Mouse (Mus musculus): ENCODE results near the gene Sucnr1.
"Not testable (repeated sequence)": the region's sequence is repeated elsewhere in the genome, so short reads cannot be mapped to it uniquely, and the experiment has no call there.

Gene Sucnr1

GRCm38 (mm10) chr3:60081648-60082047 is at the start of gene Sucnr1:
TSS of gene Sucnr1 (plus strand) at chr3:60081869.
- in situ Hi-C loops (cut with MboI) = no loop called here

DNA sequence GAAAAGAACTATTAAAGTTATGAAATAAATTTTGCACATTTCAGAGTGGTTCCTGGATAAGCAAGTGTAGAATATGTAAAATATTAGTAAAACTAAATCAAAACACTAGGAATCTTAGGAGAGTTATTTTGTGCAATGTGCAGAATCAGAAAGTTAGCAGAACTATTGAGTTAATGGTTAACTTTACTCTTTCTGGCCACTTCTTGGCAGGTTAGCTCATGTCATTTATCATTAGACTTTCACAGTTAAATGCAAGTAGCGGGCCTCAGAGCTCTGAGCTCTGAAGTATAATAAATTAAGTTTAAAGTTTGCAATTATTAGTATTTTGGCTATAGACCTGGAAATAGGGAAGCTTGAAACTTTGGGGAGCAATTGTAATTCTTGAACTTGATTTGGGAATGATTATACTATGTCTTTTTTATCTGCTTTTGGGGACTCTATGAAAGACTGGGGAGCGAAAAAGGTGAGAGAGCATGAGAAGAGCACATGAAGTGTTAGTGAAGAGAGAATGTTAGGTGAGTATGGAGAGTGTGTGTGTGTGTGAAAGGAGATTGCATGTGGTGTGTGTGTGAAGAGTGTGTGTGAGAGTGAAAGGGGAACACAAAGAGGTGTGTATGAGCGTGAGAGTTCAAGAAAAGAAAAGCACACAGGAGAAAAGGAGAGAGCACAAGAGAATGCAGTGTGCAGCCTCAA is 35.3 kb upstream of the Sucnr1 start:
- in situ Hi-C loops (cut with MboI) = no loop called here

DNA sequence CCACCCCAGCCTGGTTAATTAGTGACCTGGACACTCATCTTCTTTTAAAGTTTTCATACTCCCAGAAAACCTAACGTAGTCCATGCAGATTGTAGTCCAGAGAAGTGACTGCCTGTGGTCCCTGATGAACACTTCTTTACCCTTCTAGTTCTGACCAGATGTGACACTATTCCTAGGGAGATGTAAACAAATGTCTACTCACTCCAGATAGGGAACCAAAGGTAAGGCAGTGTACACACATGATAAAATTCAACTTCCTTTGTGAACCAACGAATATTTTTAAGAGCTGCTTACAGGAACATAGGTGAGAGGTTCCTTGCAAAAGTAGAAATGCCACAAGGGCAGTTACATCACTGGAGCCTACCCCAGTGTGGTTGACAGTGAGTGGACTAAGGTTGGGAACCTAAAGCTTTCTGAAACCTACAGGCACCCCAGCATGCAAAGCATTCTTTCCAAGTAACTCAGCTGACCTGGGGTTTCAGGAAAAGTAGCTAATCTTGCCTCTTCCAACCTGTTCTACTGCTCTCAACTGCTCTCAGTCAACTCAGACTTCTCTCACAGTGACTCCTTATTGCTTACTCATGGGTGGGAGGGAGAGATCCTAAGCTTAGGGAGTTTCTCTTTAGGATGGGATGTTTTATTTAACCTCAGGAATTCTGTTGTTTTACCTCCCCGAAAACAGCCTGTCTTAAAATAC is 28.3 kb upstream of the Sucnr1 start:
- in situ Hi-C loops (cut with MboI) = no loop called here

DNA sequence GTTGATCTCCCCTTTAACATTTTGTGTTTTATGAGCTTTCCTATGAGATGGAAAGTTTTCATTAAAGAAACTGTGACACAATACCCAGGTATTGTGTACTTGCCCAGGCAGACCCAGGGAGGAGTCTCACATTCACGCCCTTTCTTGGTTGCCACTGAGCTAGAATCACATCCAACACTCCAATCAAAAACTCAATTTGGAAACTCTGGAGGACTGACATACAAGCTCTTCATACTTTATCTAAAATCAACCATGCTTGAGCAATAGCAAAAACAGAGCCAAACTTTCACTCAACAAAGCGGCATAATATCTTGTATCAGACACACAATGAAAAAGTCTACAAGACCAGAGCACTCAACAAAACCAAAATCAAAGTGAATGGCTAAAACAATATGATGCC is 27.7 kb upstream of the Sucnr1 start:
- in situ Hi-C loops (cut with MboI) = no loop called here

- in situ Hi-C loops (cut with MboI) = no loop called here
These were observed 25.2 kb upstream of the Sucnr1 start for GRCm38 (mm10) chr3:60056451-60056850.

DNA sequence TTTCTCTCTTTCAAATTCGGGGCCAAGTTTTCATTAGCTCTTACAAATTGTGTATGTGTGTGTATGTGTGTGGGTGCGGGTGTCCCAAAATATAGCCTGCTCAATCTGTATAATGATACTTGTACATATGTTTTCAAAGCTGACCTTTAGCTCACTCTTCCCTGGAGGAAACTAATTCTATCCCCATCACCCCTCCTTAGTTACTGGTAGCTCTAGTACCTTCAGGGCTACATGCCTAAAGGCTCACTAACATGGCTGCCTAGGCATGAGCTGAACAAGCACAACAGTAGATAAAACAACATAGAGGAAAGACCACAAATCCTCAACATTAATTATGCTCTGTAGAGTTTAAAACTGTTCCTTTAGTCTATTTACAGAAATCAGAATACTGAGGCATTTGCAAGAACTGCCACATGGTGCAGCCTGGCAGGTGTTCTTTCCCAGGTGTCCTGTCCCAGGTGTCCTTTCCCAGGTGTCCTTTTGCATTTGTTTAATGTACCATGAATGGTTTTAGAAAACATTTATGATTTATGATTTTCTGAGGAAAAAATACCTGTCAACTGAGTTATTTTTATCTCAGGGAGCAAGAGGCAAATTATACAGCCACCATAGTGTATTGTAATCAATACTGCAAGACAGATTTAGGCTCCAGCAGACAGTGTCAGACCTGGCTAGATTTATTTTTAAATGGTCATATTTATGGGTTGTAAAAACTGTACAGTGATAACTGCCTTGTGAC is 24.4 kb upstream of the Sucnr1 start:
- in situ Hi-C loops (cut with MboI) = no loop called here

- in situ Hi-C loops (cut with MboI) = no loop called here
These were observed 23.9 kb upstream of the Sucnr1 start for GRCm38 (mm10) chr3:60057809-60058082.

DNA sequence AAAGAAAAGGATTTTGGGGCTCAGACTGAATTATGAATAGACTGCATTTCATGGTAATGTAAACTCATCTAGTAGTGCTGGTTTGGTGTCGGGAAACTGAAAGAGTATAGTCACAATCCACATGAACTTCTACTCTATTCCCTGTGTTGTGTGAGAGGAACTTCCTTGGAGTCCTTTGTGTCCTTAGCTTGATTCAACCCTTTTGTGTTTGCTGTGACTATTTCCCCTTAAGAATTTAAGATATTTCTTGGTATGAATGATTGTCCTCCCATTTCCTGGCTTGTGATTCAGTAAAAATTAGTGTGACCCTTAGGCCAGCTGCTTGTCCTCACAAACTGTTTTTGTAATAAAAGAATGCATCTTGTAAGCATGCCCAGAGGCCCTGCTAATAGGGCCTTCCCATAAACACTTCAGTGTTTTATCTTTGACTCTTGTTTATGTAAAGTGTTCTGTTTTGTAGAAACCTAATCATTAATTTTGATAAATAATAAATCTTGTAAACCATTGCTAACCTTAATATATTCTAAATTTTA is 2.7 kb upstream of the Sucnr1 start:
- in situ Hi-C loops (cut with MboI) = no loop called here

DNA sequence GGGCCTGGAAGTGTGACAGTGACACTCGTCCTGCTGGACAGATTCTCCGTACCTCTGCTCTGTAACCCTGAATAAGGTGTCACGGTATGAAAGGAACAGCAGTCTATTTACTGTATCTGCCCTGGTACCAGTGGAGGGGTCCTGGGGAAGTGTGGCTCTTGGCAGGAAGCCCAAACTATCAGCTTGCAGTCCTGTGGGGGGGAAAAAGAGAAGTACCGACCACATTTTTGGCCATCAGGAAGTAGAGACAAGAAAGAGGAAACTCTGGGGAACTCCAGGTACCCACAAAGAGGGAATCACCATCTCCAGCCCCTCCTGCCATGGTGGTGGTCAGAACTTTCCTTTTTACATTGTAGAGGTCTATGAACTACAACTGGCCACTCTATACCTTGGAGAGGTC is 1.1 kb upstream of the Sucnr1 start:
- in situ Hi-C loops (cut with MboI) = no loop called here

GRCm38 (mm10) chr3:60082746-60083145 is 1.1 kb downstream of the Sucnr1 start:
- in situ Hi-C loops (cut with MboI) = no loop called here

GRCm38 (mm10) chr3:60085729-60086128 is 4.1 kb downstream of the Sucnr1 start:
- in situ Hi-C loops (cut with MboI) = no loop called here

GRCm38 (mm10) chr3:60091321-60091720 is 9.7 kb downstream of the Sucnr1 start:
- in situ Hi-C loops (cut with MboI) = no loop called here

DNA sequence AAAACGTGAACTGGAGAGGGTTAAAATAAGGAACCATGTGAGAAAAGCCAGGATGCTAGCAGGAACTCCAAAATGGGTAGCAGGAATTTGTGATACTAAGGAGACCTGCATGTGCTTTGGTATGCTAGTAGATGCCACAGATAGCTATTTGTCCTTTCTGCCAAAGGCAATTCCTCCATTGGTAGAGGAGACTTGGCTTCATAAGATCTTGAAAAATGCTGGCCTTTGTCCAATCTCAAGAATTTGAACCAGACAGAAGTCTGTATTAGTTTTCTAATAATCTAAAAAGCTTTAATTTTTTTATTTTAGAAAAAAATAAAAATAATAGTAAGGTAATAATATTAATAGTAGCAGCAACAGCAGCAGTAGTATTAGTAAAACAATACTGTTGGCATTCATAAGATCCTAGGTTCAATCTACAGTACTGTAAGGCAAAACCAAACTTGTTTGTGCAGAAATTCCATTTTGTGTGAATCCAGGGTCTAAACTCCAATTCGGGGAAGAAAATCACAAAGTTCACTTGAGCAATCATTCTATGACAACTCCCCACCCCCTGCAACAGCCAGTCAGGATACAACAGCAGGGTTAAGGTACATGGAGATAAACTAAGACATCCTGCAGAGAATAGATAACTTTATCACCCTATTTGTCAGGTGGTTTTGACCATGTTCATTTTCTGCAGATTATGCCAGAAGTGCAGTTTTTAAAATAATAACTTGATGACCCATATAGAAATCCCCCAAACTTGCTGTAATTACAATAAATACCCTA is 12.9 kb downstream of the Sucnr1 start:
- in situ Hi-C loops (cut with MboI) = no loop called here

DNA sequence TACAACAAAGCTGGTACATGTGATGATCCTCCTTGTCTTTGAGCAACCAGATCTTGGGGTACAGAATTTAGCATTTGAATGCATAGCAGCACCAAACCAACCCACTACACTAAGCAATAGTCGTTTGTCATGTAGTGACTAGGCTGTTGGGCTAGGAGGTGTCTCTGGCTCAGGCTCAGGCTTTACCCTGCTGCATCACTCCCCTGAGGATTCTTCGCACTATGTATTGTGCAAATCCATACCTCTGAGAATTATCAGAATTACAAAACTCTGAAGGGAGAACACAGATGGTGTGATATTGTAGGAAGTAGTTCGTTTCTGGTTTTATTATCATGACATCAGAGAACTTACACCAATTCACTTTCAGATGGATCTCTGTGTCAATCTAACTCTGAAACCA is 15.3 kb downstream of the Sucnr1 start:
- in situ Hi-C loops (cut with MboI) = no loop called here

GRCm38 (mm10) chr3:60097485-60097884 is 15.8 kb downstream of the Sucnr1 start:
- in situ Hi-C loops (cut with MboI) = no loop called here

DNA sequence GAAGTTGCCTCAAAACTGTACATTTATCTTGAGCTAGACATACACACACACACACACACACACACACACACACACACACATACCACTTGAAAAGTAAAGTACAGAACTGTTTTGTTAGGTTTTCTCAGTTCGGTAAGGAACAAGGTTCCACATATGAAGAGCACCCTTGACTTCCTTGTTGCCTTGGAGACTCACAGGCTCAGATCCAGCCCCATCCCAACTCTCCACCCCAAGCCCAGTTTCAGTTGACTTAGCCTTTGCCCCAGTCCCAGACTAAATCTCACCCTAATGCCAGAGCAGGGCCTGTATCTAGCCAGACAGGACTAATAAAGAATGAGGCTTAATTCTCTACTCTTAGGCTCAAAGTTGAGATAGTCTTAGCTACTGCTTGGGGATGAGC is 16.9 kb downstream of the Sucnr1 start:
- in situ Hi-C loops (cut with MboI) = no loop called here

- in situ Hi-C loops (cut with MboI) = no loop called here
These were observed 22.9 kb downstream of the Sucnr1 start for GRCm38 (mm10) chr3:60104462-60105109.

DNA sequence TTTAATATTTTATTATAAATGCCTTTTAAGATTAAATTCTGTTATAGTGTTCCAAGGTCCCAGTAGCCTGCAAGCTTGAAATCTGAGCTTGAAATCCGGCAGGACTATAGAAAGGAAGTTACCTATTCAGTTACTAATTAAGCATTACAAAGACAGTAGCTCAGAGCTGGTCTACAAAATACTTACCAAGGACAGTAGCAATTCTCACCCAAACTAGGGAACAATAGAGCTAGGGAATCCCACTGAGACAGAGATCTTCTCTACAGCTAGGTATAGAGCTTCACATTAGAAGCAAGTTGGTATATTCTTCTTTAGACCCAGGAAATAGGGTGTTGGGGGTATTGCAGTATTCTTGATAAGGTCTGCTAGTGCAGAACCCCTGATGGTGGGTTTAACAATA is 24.8 kb downstream of the Sucnr1 start:
- in situ Hi-C loops (cut with MboI) = not testable (repeated sequence)

DNA sequence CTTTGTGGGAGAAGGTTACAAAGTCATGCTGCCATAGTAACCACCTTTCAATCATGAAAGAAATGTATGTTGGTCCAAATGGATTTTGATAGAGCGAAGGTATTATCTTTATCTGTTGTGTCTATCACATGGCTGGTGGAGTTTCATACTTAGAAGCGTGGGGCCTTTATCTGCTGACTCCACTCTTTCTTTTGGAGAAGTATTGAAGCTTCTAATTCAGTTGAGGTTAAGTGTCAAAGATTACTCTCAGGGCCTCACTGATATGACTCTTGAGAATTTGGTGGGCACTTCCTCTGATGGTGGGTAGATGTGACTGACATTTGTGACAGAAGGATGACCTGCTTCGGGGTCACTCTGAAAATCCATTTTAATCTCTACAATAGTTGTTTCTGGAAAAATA is 26.1 kb downstream of the Sucnr1 start:
- in situ Hi-C loops (cut with MboI) = no loop called here

DNA sequence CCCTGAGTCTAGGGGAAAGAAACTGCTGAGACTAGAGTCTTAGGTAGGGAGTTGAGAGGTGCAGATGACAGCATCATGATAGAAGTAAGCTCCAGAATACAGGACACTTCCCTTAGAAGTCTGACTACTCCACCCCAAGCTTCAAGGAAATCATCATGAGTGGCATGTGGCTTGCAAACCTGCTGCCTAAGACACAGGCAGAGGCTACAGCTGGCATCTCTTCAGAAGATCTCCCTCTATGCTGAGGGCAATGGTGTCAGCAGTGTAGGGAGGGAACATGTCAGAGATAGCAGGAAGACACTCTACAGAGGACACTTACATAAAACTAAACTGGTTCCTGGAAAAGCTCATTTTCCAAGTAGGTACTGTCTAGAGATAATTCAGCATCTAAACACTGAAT is 27.1 kb downstream of the Sucnr1 start:
- in situ Hi-C loops (cut with MboI) = no loop called here

DNA sequence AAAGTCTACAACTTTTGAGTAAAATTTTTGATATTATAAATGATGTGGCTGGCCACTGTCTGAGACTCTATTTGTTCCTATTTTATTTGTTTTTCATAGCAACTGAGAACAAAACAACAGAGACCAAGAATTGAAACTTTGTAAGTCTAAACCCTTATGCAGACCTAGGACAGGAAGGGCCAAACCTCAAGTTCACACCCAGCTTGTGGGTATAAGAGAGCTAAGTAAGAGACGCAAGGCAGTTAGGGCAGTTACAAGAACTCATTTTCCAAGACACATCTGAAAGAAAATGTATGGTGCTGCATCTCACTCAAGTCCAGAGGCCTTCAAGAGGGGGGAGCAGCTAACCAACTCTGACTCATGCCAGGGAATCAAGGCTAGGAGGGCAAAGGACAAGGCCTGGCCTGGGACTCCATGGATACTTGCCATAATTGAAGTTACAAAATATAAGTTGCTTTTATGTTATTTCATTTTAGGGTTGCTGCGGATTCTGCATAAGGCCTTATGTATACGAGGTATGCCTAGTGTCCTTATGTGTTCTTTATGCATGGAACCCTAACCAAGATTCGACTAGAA is 29.6 kb downstream of the Sucnr1 start:
- in situ Hi-C loops (cut with MboI) = no loop called here
